Mouse (Mus musculus) heart, embryonic 12.5 days (tissue): ENCODE measurements around the gene Kif16b. TPM values are rescaled to one million over a fixed set of nuclear protein-coding genes. Genes with fewer than 3 reads are reported as not detected.

Source experiments
- ATAC-seq: fragments of 200-750 bp; cut with Nextera tagmentation; 2 replicates; pipeline ENCODE4 v1.8.0; 2017; ENCODE audit warnings: moderate TSS enrichment, moderate library complexity; ENCODE audit not compliant: insufficient number of reproducible peaks, low FRiP score
- H3K27ac ChIP-seq: fragments of 300-500 bp; sonication (generic); 2 replicates; pipeline ENCODE4 v1.5.1; 2016; ENCODE audit warnings: mild to moderate bottlenecking, moderate library complexity; ENCODE audit not compliant: poor library complexity, severe bottlenecking
- H3K27me3 ChIP-seq: fragments of 300-500 bp; sonication (generic); replicated peaks from 2 replicates; pipeline ENCODE4 v1.6.1; 2016; ENCODE audit warnings: mild to moderate bottlenecking, moderate library complexity
- H3K36me3 ChIP-seq: fragments of 300-500 bp; sonication (generic); 2 replicates; pipeline ENCODE4 v1.6.1; 2016; ENCODE audit warnings: mild to moderate bottlenecking, moderate library complexity
- H3K4me1 ChIP-seq: fragments of 300-500 bp; sonication (generic); replicated peaks from 2 replicates; pipeline ENCODE4 v1.6.1; 2016; ENCODE audit warnings: mild to moderate bottlenecking
- H3K4me2 ChIP-seq: fragments of 300-500 bp; sonication (generic); 2 replicates; pipeline ENCODE4 v1.6.1; 2016; ENCODE audit warnings: mild to moderate bottlenecking, moderate library complexity
- H3K4me3 ChIP-seq: fragments of 300-500 bp; sonication (generic); 2 replicates; pipeline ENCODE4 v1.5.1; 2016; ENCODE audit warnings: mild to moderate bottlenecking
- H3K9ac ChIP-seq: fragments of 300-500 bp; sonication (generic); 2 replicates; pipeline ENCODE4 v1.6.1; 2016; ENCODE audit warnings: mild to moderate bottlenecking, moderate library complexity
- H3K9me3 ChIP-seq: fragments of 300-500 bp; sonication (generic); replicated peaks from 2 replicates; pipeline ENCODE4 v1.6.1; 2016; ENCODE audit warnings: mild to moderate bottlenecking, moderate library complexity
- WGBS: fragments of 180-500 bp; shearing (Covaris S2); methylation state at CpG from one replicate; pipeline ENCODE4 v1.1.7; 2016; 5-methylcytosine and 5-hydroxymethylcytosine counted together
- polyA plus RNA-seq: library from polyadenylated mRNA; unstranded; fragments of >200 nt; fragmentation: Nextera tagmentation; extraction: Ambion mirVana; gene quantifications from 2 replicates; pipeline ENCODE4 v1.2.1, GENCODE M21; 2016

Gene Kif16b
- polyA plus RNA-seq, 1 experiment from 2014 or later: 13.9 TPM

DNA sequence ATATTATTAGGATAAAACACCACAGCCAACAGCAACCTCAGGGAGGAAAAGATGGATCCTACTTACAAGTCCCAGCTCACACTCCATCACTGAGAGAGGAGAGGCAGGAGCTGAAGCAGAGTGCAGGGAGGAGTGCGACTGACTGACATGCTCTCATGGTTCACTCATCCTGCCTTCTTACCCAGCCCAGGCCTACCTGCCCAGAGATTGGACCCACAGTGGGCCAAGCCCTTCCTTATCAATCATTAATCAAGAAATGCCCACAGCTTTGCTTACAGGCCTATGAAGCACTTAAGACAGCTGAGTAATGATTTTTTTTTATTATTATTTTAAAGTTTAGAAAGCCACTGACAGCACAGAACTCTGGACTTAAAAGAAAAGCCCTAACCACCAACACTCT, 7.6 kb downstream of the Kif16b start:
- Histone ChIP-seq H3K27ac (no peak overlapping the region), H3K4me1 (peaks cover 9% of the 10 kb centered on the region), H3K36me3 (no peaks in the 10 kb centered on the region), H3K4me2 (no peak overlapping the region), H3K9me3 (no peaks in the 10 kb centered on the region), H3K9ac (no peak overlapping the region), H3K4me3 (no peak overlapping the region), H3K27me3 (no peaks in the 10 kb centered on the region)
- no peak for ATAC-seq
- 79% methylated on average over 1 of the region's 1 CpGs for WGBS

DNA sequence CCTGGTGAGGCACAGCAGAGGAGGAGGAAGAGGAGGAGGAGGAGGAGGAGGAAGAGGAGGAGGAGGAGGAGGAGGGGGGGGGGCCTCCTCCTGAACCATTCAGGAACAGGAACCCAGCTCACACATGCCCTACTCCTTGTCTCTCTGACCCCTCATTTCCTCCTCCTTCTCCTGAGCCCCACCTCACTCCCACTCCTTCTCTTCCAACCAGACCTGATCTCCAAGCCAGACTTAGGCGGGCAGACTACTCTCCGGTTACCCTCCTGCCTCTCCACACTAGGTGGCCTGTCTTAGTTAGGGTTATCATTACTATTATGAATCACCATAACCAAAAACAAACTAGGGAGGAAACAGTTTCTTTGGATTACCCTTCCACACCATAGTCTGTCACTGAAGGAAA, 10.0 kb downstream of the Kif16b start:
- Histone ChIP-seq H3K4me3 (no peak overlapping the region), H3K4me1 (peaks cover 9% of the 10 kb centered on the region), H3K27ac (no peak overlapping the region), H3K4me2 (no peak overlapping the region), H3K27me3 (no peaks in the 10 kb centered on the region), H3K9ac (no peak overlapping the region), H3K36me3 (no peaks in the 10 kb centered on the region), H3K9me3 (no peaks in the 10 kb centered on the region)
- 79% methylated on average over 2 of the region's 2 CpGs for WGBS
- ATAC-seq: 0 out of 2 replicates have a peak, but pooled peaks have one; percentile 6

DNA sequence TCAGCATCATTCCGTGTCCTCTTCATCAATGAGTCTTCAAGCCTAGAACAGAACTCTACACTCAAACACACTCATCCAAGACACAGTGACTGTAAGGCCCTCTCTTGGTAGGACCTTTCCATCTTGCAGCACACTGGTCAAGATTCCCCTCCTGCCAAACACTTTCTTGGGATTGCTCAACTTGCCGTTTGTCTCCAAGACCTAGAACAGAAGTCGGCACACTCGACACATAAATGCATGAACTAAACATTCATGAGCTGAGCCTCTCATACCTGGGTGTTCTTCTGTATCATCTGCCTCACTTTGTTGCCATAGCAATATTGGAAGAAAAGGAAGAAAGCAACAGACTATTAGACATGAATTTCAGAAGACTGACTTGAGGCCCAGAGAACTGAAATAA, 16.9 kb downstream of the Kif16b start:
- WGBS: 92% methylated on average over 4 of the region's 4 CpGs
- peaks cover 39% of the 10 kb centered on the region for H3K4me1 ChIP-seq
- no peaks in the 10 kb centered on the region for H3K36me3 ChIP-seq
- no peak for ATAC-seq
- H3K27ac ChIP-seq: no peak overlapping the region
- no peaks in the 10 kb centered on the region for H3K27me3 ChIP-seq
- H3K4me2 ChIP-seq: no peak overlapping the region
- H3K4me3 ChIP-seq: no peak overlapping the region
- no peak overlapping the region for H3K9ac ChIP-seq
- H3K9me3 ChIP-seq: no peaks in the 10 kb centered on the region

DNA sequence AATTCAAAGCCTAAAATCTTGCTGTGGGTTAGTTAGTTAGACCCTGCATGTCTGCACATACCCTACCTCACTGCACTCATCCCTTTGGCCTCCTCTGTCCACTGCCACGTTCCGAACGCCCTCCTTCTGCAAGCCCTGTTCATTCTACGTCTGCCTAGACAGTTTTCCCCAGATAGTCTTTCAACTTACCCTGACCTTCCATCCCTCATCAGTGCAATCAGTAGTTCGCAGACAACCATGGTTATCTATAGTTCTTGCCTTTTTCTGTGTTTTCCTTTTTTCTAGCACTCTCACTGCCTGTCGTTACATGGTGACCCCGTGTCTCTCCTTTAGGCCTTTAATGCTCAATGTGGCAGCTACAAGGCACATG, 17.7 kb downstream of the Kif16b start:
- H3K4me1 ChIP-seq: peaks cover 43% of the 10 kb centered on the region
- no peak overlapping the region for H3K4me2 ChIP-seq
- no peaks in the 10 kb centered on the region for H3K27me3 ChIP-seq
- WGBS: 60% methylated on average over 7 of the region's 7 CpGs
- no peaks in the 10 kb centered on the region for H3K36me3 ChIP-seq
- H3K9me3 ChIP-seq: no peaks in the 10 kb centered on the region
- H3K4me3 ChIP-seq: no peak overlapping the region
- no peak overlapping the region for H3K27ac ChIP-seq
- H3K9ac ChIP-seq: no peak overlapping the region
- ATAC-seq: no peak

DNA sequence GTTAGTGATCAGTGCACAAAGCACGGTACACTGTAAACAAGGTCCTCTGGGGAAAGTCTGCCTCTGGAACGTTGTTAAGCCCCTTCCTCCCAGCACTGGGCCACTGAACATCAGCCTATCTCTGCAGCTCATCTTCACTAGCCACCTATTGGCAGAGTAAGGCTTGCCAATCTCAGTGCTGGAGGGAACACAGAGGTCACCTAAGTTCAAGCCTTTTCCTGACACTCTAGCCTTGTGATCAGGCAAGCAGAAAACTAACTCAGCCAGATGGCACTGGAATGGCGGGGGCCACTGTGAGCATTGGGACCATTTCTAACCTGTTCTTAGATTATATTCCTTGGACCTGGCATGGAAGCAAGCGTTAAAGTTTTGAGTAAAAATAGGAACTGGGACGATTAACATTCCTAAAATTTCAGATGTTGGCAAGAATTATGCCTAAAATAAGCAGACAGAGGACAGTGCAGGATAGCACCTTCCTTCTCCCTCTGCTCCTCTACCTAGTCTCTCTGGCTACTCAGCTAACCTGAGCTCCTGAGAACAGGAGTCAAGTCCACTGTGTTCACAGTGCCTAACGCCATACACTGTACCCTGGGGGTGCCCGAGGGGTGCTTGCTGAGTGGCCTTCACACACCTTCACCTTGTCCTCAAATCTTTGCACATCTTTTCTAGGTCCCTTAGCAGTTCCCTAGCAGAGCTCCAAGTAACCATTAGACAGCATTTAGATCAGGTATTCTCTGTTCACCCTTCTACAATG, 18.3 kb downstream of the Kif16b start:
- Histone ChIP-seq H3K9ac (no peak overlapping the region), H3K4me1 (peaks cover 43% of the 10 kb centered on the region), H3K27ac (no peak overlapping the region), H3K9me3 (no peaks in the 10 kb centered on the region), H3K4me3 (no peak overlapping the region), H3K36me3 (no peaks in the 10 kb centered on the region), H3K4me2 (no peak overlapping the region), H3K27me3 (no peaks in the 10 kb centered on the region)
- ATAC-seq: no peak
- WGBS: 61% methylated on average over 7 of the region's 7 CpGs

DNA sequence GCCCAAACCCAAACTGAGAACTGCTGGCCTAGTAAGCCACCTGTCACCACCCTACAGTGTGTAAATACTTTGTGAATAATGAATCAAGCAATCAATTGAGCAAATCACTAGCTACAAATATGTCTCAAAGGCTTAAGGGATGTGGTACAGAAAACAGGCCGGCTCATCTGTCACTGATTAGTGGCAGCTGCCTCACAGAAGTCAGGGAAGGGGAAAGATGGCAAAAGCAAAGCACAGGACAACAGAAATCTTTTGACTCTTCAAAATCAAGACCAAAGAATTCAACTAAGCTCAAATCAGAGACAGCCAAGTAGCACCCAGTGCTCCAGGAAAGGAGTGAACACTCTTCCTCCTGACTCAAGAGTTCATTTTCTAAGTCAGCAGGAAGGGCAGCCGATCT, 18.9 kb downstream of the Kif16b start:
- H3K9me3 ChIP-seq: no peaks in the 10 kb centered on the region
- no peaks in the 10 kb centered on the region for H3K36me3 ChIP-seq
- 55% methylated on average over 2 of the region's 2 CpGs for WGBS
- ATAC-seq: no peak
- H3K9ac ChIP-seq: no peak overlapping the region
- H3K27me3 ChIP-seq: no peaks in the 10 kb centered on the region
- no peak overlapping the region for H3K27ac ChIP-seq
- H3K4me1 ChIP-seq: peaks cover 43% of the 10 kb centered on the region
- no peak overlapping the region for H3K4me3 ChIP-seq
- H3K4me2 ChIP-seq: no peak overlapping the region

DNA sequence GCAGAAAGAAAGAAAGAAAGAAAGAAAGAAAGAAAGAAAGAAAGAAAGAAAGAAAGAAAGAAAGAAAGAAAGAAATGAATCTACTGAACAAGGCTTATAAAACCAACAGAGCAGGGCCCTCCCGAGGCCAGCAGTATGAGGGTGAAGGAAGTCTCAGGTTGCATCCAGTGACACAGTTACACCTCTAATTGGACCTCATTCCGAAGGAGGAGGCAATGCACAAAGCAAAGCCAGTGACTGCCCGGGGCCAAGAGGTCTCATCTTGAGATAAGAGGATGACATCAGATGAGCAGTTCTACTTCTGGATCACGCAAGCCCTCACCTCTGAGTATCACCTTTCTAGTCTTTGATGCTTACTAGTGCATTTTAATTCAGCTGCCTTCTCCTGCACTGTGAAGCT, 20.2 kb downstream of the Kif16b start:
- ATAC-seq: no peak
- H3K27me3 ChIP-seq: no peaks in the 10 kb centered on the region
- H3K9ac ChIP-seq: no peak overlapping the region

DNA sequence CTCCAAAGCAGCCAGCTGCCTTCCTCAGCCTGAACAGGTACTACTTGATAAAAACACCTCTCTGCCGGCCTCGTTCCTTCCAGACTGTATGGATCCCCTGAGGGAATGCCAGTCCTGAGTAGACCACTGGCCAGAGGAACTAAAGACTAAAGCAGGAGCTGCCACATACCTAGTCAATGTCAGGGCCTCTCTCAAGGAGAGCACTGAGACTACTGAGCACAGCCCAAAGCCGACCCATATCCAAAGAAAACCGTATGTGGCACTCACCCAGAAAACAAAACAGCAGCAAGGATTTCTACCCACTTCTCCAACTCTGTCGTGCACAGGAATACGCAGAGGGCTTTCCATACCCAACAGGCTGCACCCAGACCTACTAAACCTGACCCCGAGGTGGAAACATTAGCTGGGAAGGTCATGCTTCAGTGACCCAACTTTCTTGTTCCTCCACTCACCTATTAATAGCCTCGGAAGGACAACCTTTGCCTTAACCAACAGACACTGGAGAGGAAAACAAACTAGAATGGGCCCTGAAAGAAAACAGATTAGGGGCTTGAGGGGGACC, 22.0 kb downstream of the Kif16b start:
- H3K4me3 ChIP-seq: no peak overlapping the region
- no peak overlapping the region for H3K27ac ChIP-seq
- H3K36me3 ChIP-seq: no peaks in the 10 kb centered on the region
- H3K9ac ChIP-seq: no peak overlapping the region
- no peak overlapping the region for H3K4me2 ChIP-seq
- no peaks in the 10 kb centered on the region for H3K27me3 ChIP-seq
- no peaks in the 10 kb centered on the region for H3K9me3 ChIP-seq
- WGBS: 65% methylated on average over 8 of the region's 8 CpGs
- no peak for ATAC-seq
- H3K4me1 ChIP-seq: peaks cover 49% of the 10 kb centered on the region

More for the DNA sequence above, 20.2 kb downstream of the Kif16b start:
- H3K36me3 ChIP-seq: no peaks in the 10 kb centered on the region
- H3K4me2 ChIP-seq: no peak overlapping the region
- no peak overlapping the region for H3K27ac ChIP-seq
- H3K9me3 ChIP-seq: no peaks in the 10 kb centered on the region
- H3K4me1 ChIP-seq: peaks cover 43% of the 10 kb centered on the region
- WGBS: 25% methylated on average over 4 of the region's 4 CpGs
- H3K4me3 ChIP-seq: no peak overlapping the region

DNA sequence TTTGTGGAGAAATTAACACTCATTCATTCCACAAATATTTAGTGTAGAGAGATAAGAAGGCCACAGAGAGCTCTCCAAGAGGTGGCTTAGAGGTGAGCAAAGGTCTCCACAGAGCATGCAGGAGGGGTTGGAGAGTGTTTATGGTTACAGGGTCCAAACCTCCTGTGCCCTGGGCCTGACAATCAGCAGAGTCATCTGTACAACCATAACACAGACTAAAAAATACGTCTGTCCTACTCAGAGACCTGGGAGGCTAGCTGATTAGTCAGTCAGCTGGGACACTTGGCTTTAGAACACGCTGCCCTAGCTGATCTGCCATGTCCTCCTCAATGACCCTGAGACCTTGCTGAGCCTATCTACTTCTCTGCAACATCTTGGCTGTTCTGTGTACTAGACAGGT, 24.7 kb downstream of the Kif16b start:
- no peaks in the 10 kb centered on the region for H3K27me3 ChIP-seq
- no peak overlapping the region for H3K4me2 ChIP-seq
- peaks cover 30% of the 10 kb centered on the region for H3K4me1 ChIP-seq
- H3K9ac ChIP-seq: no peak overlapping the region
- no peak overlapping the region for H3K4me3 ChIP-seq
- no peak overlapping the region for H3K27ac ChIP-seq
- no peak for ATAC-seq
- no peaks in the 10 kb centered on the region for H3K36me3 ChIP-seq
- WGBS: 47% methylated on average over 2 of the region's 2 CpGs
- no peaks in the 10 kb centered on the region for H3K9me3 ChIP-seq

DNA sequence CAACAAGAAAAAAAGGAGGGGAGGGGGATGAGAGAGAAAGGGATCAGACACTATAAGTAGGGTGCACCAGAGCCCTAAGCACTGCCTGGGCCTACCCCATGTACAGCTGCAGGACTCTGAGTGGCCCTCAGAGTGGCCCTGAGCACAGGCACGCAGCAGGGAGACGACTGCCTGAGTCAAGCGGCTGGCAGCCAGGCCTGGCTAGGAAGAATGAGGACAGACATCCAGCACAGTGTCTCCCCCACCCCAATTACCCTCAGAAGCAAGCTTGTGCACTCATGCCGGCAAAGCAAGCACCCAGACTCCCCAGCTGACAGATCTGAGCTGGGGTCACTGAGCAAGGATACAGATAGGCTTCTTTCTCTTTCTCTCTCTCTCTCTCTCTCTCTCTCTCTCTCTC, 25.4 kb downstream of the Kif16b start:
- no peaks in the 10 kb centered on the region for H3K36me3 ChIP-seq
- no peak overlapping the region for H3K9ac ChIP-seq
- ATAC-seq: no peak; the same call in 1 of the 2 replicates
- no peak overlapping the region for H3K27ac ChIP-seq
- H3K4me3 ChIP-seq: no peak overlapping the region
- WGBS: 58% methylated on average over 4 of the region's 4 CpGs
- H3K4me1 ChIP-seq: peaks cover 24% of the 10 kb centered on the region
- no peaks in the 10 kb centered on the region for H3K27me3 ChIP-seq
- no peak overlapping the region for H3K4me2 ChIP-seq
- H3K9me3 ChIP-seq: no peaks in the 10 kb centered on the region

DNA sequence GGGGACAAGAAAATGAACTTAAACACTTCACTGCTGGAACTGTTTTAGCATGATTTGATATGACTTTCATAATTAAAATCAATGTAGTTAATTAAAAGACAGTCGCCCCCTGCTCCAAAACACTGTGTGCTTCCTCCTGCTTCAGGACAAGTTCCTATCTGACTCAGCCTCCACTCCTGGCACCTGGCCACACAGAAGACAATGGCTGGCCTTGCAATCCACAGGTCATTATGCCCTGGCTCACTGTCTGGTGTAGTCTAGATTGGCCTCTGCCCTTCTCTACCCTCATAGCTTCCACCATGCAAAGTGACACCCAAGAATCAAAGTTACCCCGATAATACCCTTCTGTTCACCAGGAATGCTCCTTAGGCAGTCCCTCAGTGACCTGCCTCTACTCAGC, 26.8 kb downstream of the Kif16b start:
- Histone ChIP-seq H3K36me3 (no peaks in the 10 kb centered on the region), H3K9me3 (no peaks in the 10 kb centered on the region), H3K27me3 (no peaks in the 10 kb centered on the region), H3K4me2 (no peak overlapping the region), H3K4me3 (no peak overlapping the region), H3K4me1 (peaks cover 11% of the 10 kb centered on the region), H3K9ac (no peak overlapping the region), H3K27ac (no peak overlapping the region)
- 76% methylated on average over 2 of the region's 2 CpGs for WGBS
- no peak for ATAC-seq

DNA sequence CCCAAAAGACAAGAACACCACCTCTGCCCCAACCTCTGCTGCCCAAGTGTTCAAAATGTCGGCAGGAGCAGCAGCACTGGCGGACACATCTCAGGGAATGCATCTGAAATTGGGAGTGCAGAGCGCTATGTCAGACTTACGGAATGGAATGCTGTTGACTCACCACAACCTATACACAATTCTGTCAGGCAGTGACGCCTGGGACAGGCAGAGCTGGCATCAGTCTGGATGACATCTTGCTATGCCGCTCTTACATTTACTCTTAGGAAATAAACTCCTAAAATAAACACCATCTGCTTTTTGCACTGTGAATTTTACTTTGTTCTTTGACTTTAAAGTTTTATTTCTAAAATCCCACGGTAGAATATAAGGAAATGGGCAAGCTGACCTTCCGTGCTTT, 31.3 kb downstream of the Kif16b start:
- H3K27me3 ChIP-seq: no peaks in the 10 kb centered on the region
- ATAC-seq: no peak
- 86% methylated on average over 8 of the region's 8 CpGs for WGBS
- H3K4me2 ChIP-seq: no peak overlapping the region
- no peak overlapping the region for H3K9ac ChIP-seq
- peaks cover 1% of the 10 kb centered on the region for H3K36me3 ChIP-seq
- no peaks in the 10 kb centered on the region for H3K9me3 ChIP-seq
- H3K4me1 ChIP-seq: peaks cover 6% of the 10 kb centered on the region
- no peak overlapping the region for H3K4me3 ChIP-seq
- H3K27ac ChIP-seq: no peak overlapping the region
